Mouse (Mus musculus): ENCODE measurements at regions not wholly inside any gene's neighbourhood (a gene's known extent, or its start where the extent isn't known, plus 50 kb on each side); places are given as distances from the start of the nearest gene placed in this dataset.

GRCm38 (mm10) chr8:126706247-126706646, 112.5 kb upstream of the Irf2bp2 start:
- no peak for TF ChIP-seq EP300 (IDR thresholded peaks at IDR 0.05; ENCODE audit: insufficient read depth, low read depth, low read length)
- TF ChIP-seq CTCF (IDR thresholded peaks at IDR 0.05; ENCODE audit: low read depth, low read length) = no peak
- TF ChIP-seq POLR2A (IDR thresholded peaks at IDR 0.05; ENCODE audit: insufficient read depth, low read length) = no peak
